Mouse (Mus musculus): ENCODE data around the gene Gm20388. TPM values are rescaled to one million over a fixed set of nuclear protein-coding genes. Genes with fewer than 3 reads are reported as not detected.

Gene Gm20388
- polyA plus RNA-seq, 1 experiment from 2014 or later: not detected

DNA sequence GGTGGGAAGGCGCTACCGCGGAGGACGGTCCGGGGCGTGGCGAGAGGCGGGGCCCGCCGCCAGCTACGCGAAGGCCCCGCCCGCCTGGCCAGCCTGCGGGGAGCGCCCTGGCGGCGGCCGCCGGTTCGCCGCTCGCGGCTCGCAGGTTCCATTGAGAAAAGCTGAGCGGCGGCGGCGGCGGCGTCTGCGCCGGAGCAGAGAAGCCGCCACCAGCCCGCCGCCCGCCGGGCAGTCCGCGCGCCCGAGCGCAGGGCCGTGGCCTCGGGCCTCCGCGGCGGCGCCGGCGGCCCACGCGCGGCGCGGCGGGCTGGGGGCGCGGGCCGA is 2371.4 kb downstream of the Gm20388 start, which contains the start of gene Zfpm1:
TSS of gene Zfpm1 (plus strand) at position 107 of the 324 bp plus-strand sequence.
- peak within 1 kb of the TSS; percentile 90 for H3K4me2 ChIP-seq (ENCODE audit: low read length)
- no peaks in the 10 kb centered on the region; the same call in 1 of the 2 replicates for H3K36me3 ChIP-seq (ENCODE audit: control insufficient read depth, insufficient read depth, low read length)
- ATAC-seq (ENCODE audit: insufficient number of reproducible peaks, insufficient read depth, low FRiP score, low read depth): no peak
- H3K4me1 ChIP-seq (ENCODE audit: control insufficient read depth in 2 of 2, insufficient read depth in 2 of 2, low read length in 2 of 2): peaks cover 34 to 45% of the 10 kb centered on the region in 2 experiments
- H3K9me3 ChIP-seq (ENCODE audit: control insufficient read depth, low read length): no peaks in the 10 kb centered on the region
- WGBS: 0% methylated on average over 30 of the region's 60 CpGs
- peak within 1 kb of the TSS; percentile 76 to 88 for H3K27ac ChIP-seq (replicated peaks in 1 of 2; ENCODE audit: control insufficient read depth in 1 of 2, insufficient read depth in 1 of 2, low read depth in 2 of 2, low read length in 2 of 2)
- no peaks in the 10 kb centered on the region for H3K27me3 ChIP-seq (ENCODE audit: control insufficient read depth, insufficient read depth, low read length)
- H3K4me3 ChIP-seq (ENCODE audit: control insufficient read depth in 1 of 2, insufficient read depth in 1 of 2, low read depth in 1 of 2, low read length in 2 of 2): peak within 1 kb of the TSS; percentile 75 to 87
- H3K9ac ChIP-seq (ENCODE audit: low read length): peak within 1 kb of the TSS; percentile 94

DNA sequence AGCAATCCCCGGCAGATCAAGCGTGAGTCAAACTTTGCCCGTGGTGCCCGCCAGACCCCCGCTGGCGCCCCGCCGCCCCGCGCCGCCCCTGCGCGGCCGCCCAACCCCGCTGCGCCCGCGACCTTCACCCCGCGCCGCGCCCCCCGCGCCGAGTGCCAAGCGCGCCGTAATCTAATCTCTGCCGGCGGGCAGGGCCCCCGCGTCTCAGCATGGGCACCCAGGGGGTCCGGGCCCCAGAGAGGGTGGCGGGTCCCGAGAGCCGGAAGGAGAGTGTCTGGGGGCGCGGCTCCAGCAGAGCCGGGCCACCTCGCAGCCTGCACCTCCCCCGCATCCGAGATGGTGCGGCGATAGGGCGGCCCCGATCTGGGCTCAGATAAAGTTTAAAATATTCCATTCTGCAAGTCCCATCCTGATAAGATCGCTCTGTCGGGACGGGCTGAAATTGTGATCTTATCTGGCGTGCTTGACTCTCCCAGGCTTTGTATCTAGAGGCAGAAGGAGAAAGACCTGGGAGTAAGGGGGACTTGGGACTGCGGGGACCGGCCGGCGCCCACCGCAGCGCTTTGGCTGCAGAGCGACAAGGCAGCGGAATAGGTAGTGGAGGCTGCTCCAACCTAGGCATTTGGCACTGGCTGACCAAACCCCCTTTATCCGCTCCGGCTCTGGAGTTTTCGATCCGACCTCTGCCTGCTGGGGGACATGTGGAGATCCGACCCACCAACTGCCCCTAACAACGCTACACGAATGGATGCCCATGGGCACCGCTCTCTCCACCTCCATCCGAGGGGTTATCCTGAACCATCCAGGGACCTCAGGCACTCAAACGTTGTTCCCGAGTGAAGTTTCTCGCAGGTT is 2372.1 kb downstream of the Gm20388 start:
- peak overlapping the region; percentile 94 for H3K9ac ChIP-seq (ENCODE audit: low read length)
- H3K4me1 ChIP-seq (ENCODE audit: control insufficient read depth in 2 of 2, insufficient read depth in 2 of 2, low read length in 2 of 2): peaks cover 41 to 52% of the 10 kb centered on the region in 2 experiments
- H3K4me2 ChIP-seq (ENCODE audit: low read length): peak overlapping the region; percentile 90
- peak overlapping the region; percentile 75 to 87 for H3K4me3 ChIP-seq (ENCODE audit: control insufficient read depth in 1 of 2, insufficient read depth in 1 of 2, low read depth in 1 of 2, low read length in 2 of 2)
- ATAC-seq (ENCODE audit: insufficient number of reproducible peaks, insufficient read depth, low FRiP score, low read depth): no peak
- WGBS: 1% methylated on average over 57 of the region's 70 CpGs
- peak overlapping the region; percentile 11 to 88 for H3K27ac ChIP-seq (replicated peaks in 1 of 2; ENCODE audit: control insufficient read depth in 1 of 2, insufficient read depth in 1 of 2, low read depth in 2 of 2, low read length in 2 of 2)
- peaks cover 5% of the 10 kb centered on the region; the same call in 1 of the 2 replicates for H3K36me3 ChIP-seq (ENCODE audit: control insufficient read depth, insufficient read depth, low read length)
- H3K27me3 ChIP-seq (ENCODE audit: control insufficient read depth, insufficient read depth, low read length): no peaks in the 10 kb centered on the region
- no peaks in the 10 kb centered on the region for H3K9me3 ChIP-seq (ENCODE audit: control insufficient read depth, low read length)

DNA sequence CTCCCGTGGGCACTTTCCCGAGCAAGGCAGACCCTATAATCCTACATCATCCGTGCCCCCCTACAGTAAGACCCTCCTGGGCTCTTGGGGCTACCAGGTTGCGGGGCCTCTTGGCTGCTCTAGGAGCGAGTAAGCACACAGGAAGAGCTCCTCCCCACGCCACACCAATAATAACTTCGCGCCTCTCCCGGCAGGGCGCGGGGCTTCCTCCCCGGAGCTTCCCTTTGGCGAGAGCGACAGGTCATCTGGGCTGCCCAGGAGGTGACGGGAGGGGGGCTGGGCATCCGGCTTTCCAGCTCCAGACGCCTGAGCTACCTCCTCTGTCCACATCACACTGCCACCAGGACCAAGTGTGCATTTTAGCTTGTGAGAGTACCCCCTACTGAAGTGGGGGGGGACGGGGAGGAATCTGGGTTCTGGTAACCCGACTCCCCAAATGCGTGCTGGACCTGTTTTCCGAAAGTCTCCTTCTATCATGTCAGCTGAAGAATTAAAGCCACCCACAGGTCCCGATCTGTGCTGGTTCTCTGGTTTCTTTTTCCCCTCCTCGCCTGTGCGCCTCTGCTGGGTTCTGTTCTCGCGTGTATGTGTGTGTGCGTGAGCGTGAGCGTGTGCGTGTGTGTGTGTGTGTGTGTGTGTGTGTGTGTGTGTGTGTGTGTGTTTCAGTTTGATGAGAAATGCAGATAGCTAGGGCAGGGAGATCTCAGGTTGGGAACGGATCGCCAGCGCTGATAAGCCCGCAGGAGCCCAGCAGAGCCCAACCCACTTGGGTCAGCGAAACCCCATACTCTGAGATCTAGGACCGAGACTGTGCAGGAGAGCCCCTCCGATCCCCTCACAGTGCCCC is 2372.9 kb downstream of the Gm20388 start:
- H3K27ac ChIP-seq (replicated peaks in 1 of 2; ENCODE audit: control insufficient read depth in 1 of 2, insufficient read depth in 1 of 2, low read depth in 2 of 2, low read length in 2 of 2): peak overlapping the region; percentile 11 to 88
- H3K4me3 ChIP-seq (ENCODE audit: control insufficient read depth in 1 of 2, insufficient read depth in 1 of 2, low read depth in 1 of 2, low read length in 2 of 2): peak overlapping the region; percentile 75 to 87
- peaks cover 7% of the 10 kb centered on the region; the same call in 1 of the 2 replicates for H3K36me3 ChIP-seq (ENCODE audit: control insufficient read depth, insufficient read depth, low read length)
- H3K4me2 ChIP-seq (ENCODE audit: low read length): peak overlapping the region; percentile 90
- H3K9ac ChIP-seq (ENCODE audit: low read length): peak overlapping the region; percentile 94
- no peaks in the 10 kb centered on the region for H3K27me3 ChIP-seq (ENCODE audit: control insufficient read depth, insufficient read depth, low read length)
- peaks cover 48 to 61% of the 10 kb centered on the region in 2 experiments for H3K4me1 ChIP-seq (ENCODE audit: control insufficient read depth in 2 of 2, insufficient read depth in 2 of 2, low read length in 2 of 2)
- WGBS: 0% methylated on average over 37 of the region's 37 CpGs
- no peak for ATAC-seq (ENCODE audit: insufficient number of reproducible peaks, insufficient read depth, low FRiP score, low read depth)
- no peaks in the 10 kb centered on the region for H3K9me3 ChIP-seq (ENCODE audit: control insufficient read depth, low read length)

DNA sequence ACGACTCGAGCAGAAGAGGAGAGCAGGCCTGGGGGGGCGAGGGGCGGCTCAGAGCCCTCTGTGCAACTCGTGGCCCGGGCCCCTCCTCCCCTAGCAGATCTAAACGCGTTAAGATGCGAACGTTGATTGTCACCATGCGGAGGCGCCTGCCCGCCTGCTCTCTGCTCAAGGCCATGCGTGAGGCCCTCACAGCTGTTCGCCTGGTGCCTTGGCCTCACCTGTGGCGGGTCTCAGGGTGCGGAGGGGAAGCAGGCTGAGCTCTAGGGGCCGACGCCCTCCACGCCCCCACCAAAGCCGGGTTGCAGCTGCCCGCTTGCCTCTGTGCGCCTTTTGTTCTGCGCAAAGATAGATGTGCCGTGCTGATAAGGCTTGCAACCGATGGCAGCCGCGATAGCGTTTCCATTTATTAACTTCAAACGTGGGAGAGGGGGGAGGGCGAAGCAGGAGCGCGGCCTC is 2373.6 kb downstream of the Gm20388 start:
- no peak for ATAC-seq (ENCODE audit: insufficient number of reproducible peaks, insufficient read depth, low FRiP score, low read depth)
- 2% methylated on average over 32 of the region's 33 CpGs for WGBS
- peaks cover 54 to 67% of the 10 kb centered on the region in 2 experiments for H3K4me1 ChIP-seq (ENCODE audit: control insufficient read depth in 2 of 2, insufficient read depth in 2 of 2, low read length in 2 of 2)

GRCm38 (mm10) chr8:122284659-122285261 is 2374.1 kb downstream of the Gm20388 start:
- H3K9me3 ChIP-seq (ENCODE audit: control insufficient read depth, low read length): no peaks in the 10 kb centered on the region
- 16% methylated on average over 21 of the region's 21 CpGs for WGBS
- H3K4me1 ChIP-seq (ENCODE audit: control insufficient read depth in 2 of 2, insufficient read depth in 2 of 2, low read length in 2 of 2): peaks cover 57 to 73% of the 10 kb centered on the region in 2 experiments

More for the DNA sequence above, 2373.6 kb downstream of the Gm20388 start:
- Histone ChIP-seq H3K4me3 (ENCODE audit: control insufficient read depth in 1 of 2, insufficient read depth in 1 of 2, low read depth in 1 of 2, low read length in 2 of 2) (peak overlapping the region; percentile 75 to 87), H3K9me3 (ENCODE audit: control insufficient read depth, low read length) (no peaks in the 10 kb centered on the region), H3K27ac (replicated peaks in 1 of 2; ENCODE audit: control insufficient read depth in 1 of 2, insufficient read depth in 1 of 2, low read depth in 2 of 2, low read length in 2 of 2) (peak overlapping the region; percentile 11 to 88), H3K36me3 (ENCODE audit: control insufficient read depth, insufficient read depth, low read length) (peaks cover 7% of the 10 kb centered on the region; the same call in 1 of the 2 replicates), H3K27me3 (ENCODE audit: control insufficient read depth, insufficient read depth, low read length) (no peaks in the 10 kb centered on the region), H3K9ac (ENCODE audit: low read length) (peak overlapping the region; percentile 94), H3K4me2 (ENCODE audit: low read length) (peak overlapping the region; percentile 90)

GRCm38 (mm10) chr8:122285727-122286126 is 2375.1 kb downstream of the Gm20388 start:
- Histone ChIP-seq H3K27ac (replicated peaks in 1 of 2; ENCODE audit: control insufficient read depth in 1 of 2, insufficient read depth in 1 of 2, low read depth in 2 of 2, low read length in 2 of 2) (0 out of 4 replicates have a peak overlapping the region, but pooled peaks of 1 of the 2 experiments have one; percentile 14), H3K9me3 (ENCODE audit: control insufficient read depth, low read length) (no peaks in the 10 kb centered on the region), H3K4me3 (ENCODE audit: control insufficient read depth in 1 of 2, insufficient read depth in 1 of 2, low read depth in 1 of 2, low read length in 2 of 2) (no peak overlapping the region), H3K9ac (ENCODE audit: low read length) (peak overlapping the region; percentile 94; the same call in 1 of the 2 replicates), H3K36me3 (ENCODE audit: control insufficient read depth, insufficient read depth, low read length) (peaks cover 7% of the 10 kb centered on the region; the same call in 1 of the 2 replicates), H3K27me3 (ENCODE audit: control insufficient read depth, insufficient read depth, low read length) (no peaks in the 10 kb centered on the region), H3K4me2 (ENCODE audit: low read length) (peak overlapping the region; percentile 90), H3K4me1 (ENCODE audit: control insufficient read depth in 2 of 2, insufficient read depth in 2 of 2, low read length in 2 of 2) (peaks cover 58 to 73% of the 10 kb centered on the region in 2 experiments)
- 56% methylated on average over 6 of the region's 6 CpGs for whole genome bisulfite sequencing
- ATAC-seq (ENCODE audit: insufficient number of reproducible peaks, insufficient read depth, low FRiP score, low read depth): no peak

More at GRCm38 (mm10) chr8:122284659-122285261, 2374.1 kb downstream of the Gm20388 start:
- ATAC-seq (ENCODE audit: insufficient number of reproducible peaks, insufficient read depth, low FRiP score, low read depth): no peak
- Histone ChIP-seq H3K27me3 (ENCODE audit: control insufficient read depth, insufficient read depth, low read length) (no peaks in the 10 kb centered on the region), H3K9ac (ENCODE audit: low read length) (peak overlapping the region; percentile 94), H3K4me3 (ENCODE audit: control insufficient read depth in 1 of 2, insufficient read depth in 1 of 2, low read depth in 1 of 2, low read length in 2 of 2) (peak overlapping the region; percentile 75 to 87), H3K36me3 (ENCODE audit: control insufficient read depth, insufficient read depth, low read length) (peaks cover 7% of the 10 kb centered on the region; the same call in 1 of the 2 replicates), H3K27ac (replicated peaks in 1 of 2; ENCODE audit: control insufficient read depth in 1 of 2, insufficient read depth in 1 of 2, low read depth in 2 of 2, low read length in 2 of 2) (peak overlapping the region in 1 of 2 experiments; percentile 88; a peak in 1 of 4 replicates), H3K4me2 (ENCODE audit: low read length) (peak overlapping the region; percentile 90)

All from heart, embryonic 14.5 days (tissue).